Mouse (Mus musculus) bone marrow macrophage, adult 2 months (primary cell): Measurements from ENCODE around the gene Dlg5. TPM values are rescaled to one million over a fixed set of nuclear protein-coding genes. Genes with fewer than 3 reads are reported as not detected.

Experiments
- H3K27ac ChIP-seq: 2 replicates; pipeline ENCODE4 v1.5.1; 2012; ENCODE audit warnings: low read depth, low read length; ENCODE audit not compliant: insufficient read depth
- H3K4me1 ChIP-seq: 2 replicates; pipeline ENCODE4 v1.6.1; 2012; ENCODE audit warnings: low read length; ENCODE audit not compliant: control insufficient read depth, insufficient read depth
- H3K4me3 ChIP-seq: 2 replicates; pipeline ENCODE4 v1.5.1; 2012; ENCODE audit warnings: mild to moderate bottlenecking, low read length, moderate library complexity; ENCODE audit not compliant: insufficient read depth
- CTCF ChIP-seq: IDR thresholded peaks from 2 replicates; pipeline ENCODE4 v1.5.1; 2012; ENCODE audit warnings: low read depth, mild to moderate bottlenecking, low read length, moderate library complexity
- POLR2A ChIP-seq: IDR thresholded peaks from 2 replicates; pipeline ENCODE4 v1.6.1; 2012; ENCODE audit warnings: mild to moderate bottlenecking, low read depth, low read length, borderline replicate concordance
- polyA plus RNA-seq: library from polyadenylated mRNA; stranded (reverse); fragments of >200 nt; gene quantifications from 2 replicates; pipeline ENCODE4 v1.2.4, GENCODE M21; 2012; ENCODE audit not compliant: missing spikeins, insufficient read depth, insufficient read length

Gene Dlg5
- polyA plus RNA-seq, 1 experiment = 0.29 TPM

- no peak overlapping the region for H3K4me3 ChIP-seq
- no peak overlapping the region for H3K27ac ChIP-seq
- no peaks in the 10 kb centered on the region for H3K4me1 ChIP-seq
- TF ChIP-seq CTCF = no peak
- TF ChIP-seq POLR2A = no peak
Observed at GRCm38 (mm10) chr14:24166046-24166445, 79.7 kb downstream of the Dlg5 start.

- H3K4me3 ChIP-seq = no peak overlapping the region
- H3K27ac ChIP-seq = no peak overlapping the region
- no peaks in the 10 kb centered on the region for H3K4me1 ChIP-seq
- no peak for TF ChIP-seq POLR2A
- no peak for TF ChIP-seq CTCF
Observed at GRCm38 (mm10) chr14:24164721-24165367, 80.9 kb downstream of the Dlg5 start.

GRCm38 (mm10) chr14:24162856-24163255, 82.9 kb downstream of the Dlg5 start:
- Histone ChIP-seq H3K4me1 (no peaks in the 10 kb centered on the region), H3K27ac (no peak overlapping the region), H3K4me3 (no peak overlapping the region)
- TF ChIP-seq POLR2A (no peak), CTCF (no peak)

GRCm38 (mm10) chr14:24148892-24149291, 96.8 kb downstream of the Dlg5 start:
- Histone ChIP-seq H3K4me3 (no peak overlapping the region), H3K27ac (no peak overlapping the region), H3K4me1 (no peaks in the 10 kb centered on the region)
- TF ChIP-seq POLR2A (no peak), CTCF (no peak)

GRCm38 (mm10) chr14:24144821-24145220, 100.9 kb downstream of the Dlg5 start:
- no peak for TF ChIP-seq POLR2A
- TF ChIP-seq CTCF = no peak
- Histone ChIP-seq H3K27ac (no peak overlapping the region), H3K4me1 (no peaks in the 10 kb centered on the region), H3K4me3 (no peak overlapping the region)

GRCm38 (mm10) chr14:24144421-24144820, 101.3 kb downstream of the Dlg5 start:
- H3K4me1 ChIP-seq = no peaks in the 10 kb centered on the region
- TF ChIP-seq POLR2A (no peak), CTCF (no peak)

GRCm38 (mm10) chr14:24142926-24143430, 102.7 kb downstream of the Dlg5 start:
- no peak overlapping the region for H3K4me3 ChIP-seq
- TF ChIP-seq CTCF (no peak), POLR2A (no peak)
- H3K4me1 ChIP-seq = no peaks in the 10 kb centered on the region
- no peak overlapping the region for H3K27ac ChIP-seq

More at GRCm38 (mm10) chr14:24144421-24144820, 101.3 kb downstream of the Dlg5 start:
- Histone ChIP-seq H3K4me3 (no peak overlapping the region), H3K27ac (no peak overlapping the region)

GRCm38 (mm10) chr14:24141727-24142126, 104.0 kb downstream of the Dlg5 start:
- H3K4me1 ChIP-seq = no peaks in the 10 kb centered on the region
- TF ChIP-seq CTCF (no peak), POLR2A (no peak)

GRCm38 (mm10) chr14:24140297-24140812, 105.4 kb downstream of the Dlg5 start:
- Histone ChIP-seq H3K27ac (no peak overlapping the region), H3K4me1 (no peaks in the 10 kb centered on the region), H3K4me3 (no peak overlapping the region)
- no peak for TF ChIP-seq CTCF
- no peak for TF ChIP-seq POLR2A

More at GRCm38 (mm10) chr14:24141727-24142126, 104.0 kb downstream of the Dlg5 start:
- H3K27ac ChIP-seq = no peak overlapping the region
- no peak overlapping the region for H3K4me3 ChIP-seq

GRCm38 (mm10) chr14:24136908-24137307, 108.8 kb downstream of the Dlg5 start:
- Histone ChIP-seq H3K4me3 (no peak overlapping the region), H3K27ac (no peak overlapping the region), H3K4me1 (no peaks in the 10 kb centered on the region)
- TF ChIP-seq POLR2A = no peak
- no peak for TF ChIP-seq CTCF
